Mouse (Mus musculus): ENCODE measurements at regions not wholly inside any gene's neighbourhood (a gene's known extent, or its start where the extent isn't known, plus 50 kb on each side); places are given as distances from the start of the nearest gene placed in this dataset.

DNA sequence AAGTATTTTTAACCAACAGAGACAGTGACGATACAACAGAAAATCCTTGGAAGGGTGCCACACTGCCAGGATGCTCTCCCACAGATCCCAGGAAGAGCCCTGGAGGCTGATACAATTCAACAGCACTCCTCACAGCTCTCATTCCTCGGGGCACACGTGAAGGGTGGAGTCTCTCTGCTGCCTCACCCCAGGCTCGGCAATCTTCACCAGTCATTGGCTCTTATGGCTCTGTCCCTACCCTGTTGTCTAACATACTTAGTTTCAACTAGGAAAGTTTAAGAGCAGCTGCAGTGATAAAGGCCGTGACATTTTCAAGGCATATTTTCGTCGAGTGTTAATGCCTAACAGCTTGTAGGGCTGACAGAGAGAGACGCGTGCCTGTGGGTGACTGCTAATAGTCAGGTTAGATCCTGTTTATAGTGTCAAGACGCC is 238.8 kb downstream of the Rnf144a start:
- TF ChIP-seq GATA1 (IDR thresholded peaks at IDR 0.05; ENCODE audit: borderline replicate concordance, low read length) (no peak), FLI1 (IDR thresholded peaks at IDR 0.05; ENCODE audit: low read length) (no peak)

Data from megakaryocyte, embryonic 14.5 days (primary cell).